Mouse (Mus musculus): ENCODE measurements around the gene Btbd19. TPM values are rescaled to one million over a fixed set of nuclear protein-coding genes. Genes with fewer than 3 reads are reported as not detected.
A peak's percentile ranks its signal among the peaks of the same experiment; 100 is the strongest.

Btbd19 gene
- polyA plus RNA-seq, 1 experiment from 2014 or later = 4.3 TPM

DNA sequence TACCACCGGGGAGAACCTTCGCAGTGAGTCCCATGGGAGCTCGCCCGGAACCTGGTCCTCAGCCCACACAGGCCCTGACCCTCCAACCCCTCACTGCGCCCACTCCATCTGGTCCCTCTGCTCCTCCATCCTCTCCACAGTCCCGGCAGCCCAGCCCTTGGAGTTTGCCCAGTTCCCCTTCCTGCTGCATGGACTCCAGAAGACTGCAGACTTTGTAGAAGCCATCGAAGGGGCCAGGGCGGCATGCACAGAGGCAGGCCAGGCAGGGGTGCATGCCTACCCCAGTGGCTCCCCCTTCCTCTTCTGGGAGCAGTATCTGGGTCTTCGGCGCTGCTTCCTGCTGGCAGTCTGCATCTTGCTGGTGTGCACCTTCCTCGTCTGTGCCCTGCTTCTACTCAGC, 14.5 kb downstream of the Btbd19 start:
- ATAC-seq (no peak), DNase-seq (ENCODE audit: low spot score) (no peak)
- TF ChIP-seq EP300 (IDR thresholded peaks at IDR 0.05) = no peak
- TF ChIP-seq CTCF (IDR thresholded peaks at IDR 0.05) = no peak
- Histone ChIP-seq H3K4me3 (ENCODE audit: low read depth, low read length) (no peak overlapping the region), H3K4me1 (ENCODE audit: insufficient read depth, low read depth, low read length) (no peaks in the 10 kb centered on the region), H3K27ac (ENCODE audit: low read length) (no peak overlapping the region), H3K36me3 (ENCODE audit: insufficient read depth, low read length) (no peaks in the 10 kb centered on the region), H3K9me3 (ENCODE audit: low read length) (no peaks in the 10 kb centered on the region), H3K4me2 (replicated peaks; ENCODE audit: low read depth, low read length) (no peak overlapping the region), H3K9ac (replicated peaks; ENCODE audit: low read depth) (no peak overlapping the region), H3K27me3 (replicated peaks; ENCODE audit: insufficient read depth, low read length) (no peaks in the 10 kb centered on the region)
- 90% methylated on average over 11 of the region's 11 CpGs for WGBS

DNA sequence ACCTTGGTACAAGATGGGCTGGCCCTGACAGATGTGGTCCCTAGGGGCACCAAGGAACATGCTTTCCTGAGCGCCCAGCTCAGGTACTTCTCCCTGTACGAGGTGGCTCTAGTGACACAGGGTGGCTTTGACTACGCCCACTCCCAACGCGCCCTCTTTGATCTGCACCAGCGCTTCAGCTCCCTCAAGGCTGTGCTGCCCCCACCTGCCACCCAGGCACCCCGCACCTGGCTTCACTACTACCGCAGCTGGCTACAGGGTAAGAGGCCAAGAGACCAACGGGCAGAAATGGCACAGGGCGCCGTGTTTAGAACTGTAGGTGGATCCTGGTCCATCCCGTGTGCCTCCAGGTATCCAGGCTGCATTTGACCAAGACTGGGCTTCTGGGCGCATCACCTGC, 15.3 kb downstream of the Btbd19 start:
- ATAC-seq = no peak
- no peak for TF ChIP-seq CTCF (IDR thresholded peaks at IDR 0.05)
- TF ChIP-seq EP300 (IDR thresholded peaks at IDR 0.05) = no peak
- no peak overlapping the region for H3K9ac ChIP-seq (replicated peaks; ENCODE audit: low read depth)
- no peaks in the 10 kb centered on the region for H3K27me3 ChIP-seq (replicated peaks; ENCODE audit: insufficient read depth, low read length)
- no peak overlapping the region for H3K27ac ChIP-seq (ENCODE audit: low read length)
- DNase-seq (ENCODE audit: low spot score) = no peak
- 92% methylated on average over 13 of the region's 13 CpGs for WGBS
- no peaks in the 10 kb centered on the region for H3K9me3 ChIP-seq (ENCODE audit: low read length)
- no peak overlapping the region for H3K4me2 ChIP-seq (replicated peaks; ENCODE audit: low read depth, low read length)
- H3K4me3 ChIP-seq (ENCODE audit: low read depth, low read length) = no peak overlapping the region
- H3K4me1 ChIP-seq (ENCODE audit: insufficient read depth, low read depth, low read length) = no peaks in the 10 kb centered on the region
- no peaks in the 10 kb centered on the region for H3K36me3 ChIP-seq (ENCODE audit: insufficient read depth, low read length)

DNA sequence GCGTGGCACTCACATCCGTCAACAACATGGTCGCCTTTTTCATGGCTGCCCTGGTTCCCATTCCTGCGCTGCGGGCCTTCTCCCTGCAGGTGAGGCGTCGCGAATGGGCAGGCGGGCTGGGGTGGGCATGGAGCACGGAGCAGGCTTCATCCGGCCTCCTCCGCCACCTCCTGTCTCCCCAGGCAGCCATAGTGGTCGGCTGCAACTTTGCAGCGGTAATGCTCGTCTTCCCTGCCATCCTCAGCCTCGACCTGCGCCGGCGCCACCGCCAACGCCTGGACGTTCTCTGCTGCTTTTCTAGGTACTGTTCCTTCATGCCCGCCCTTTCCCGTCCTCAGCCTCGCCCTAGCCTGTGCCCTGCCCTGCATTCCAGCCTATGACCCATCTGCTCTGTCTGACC, 16.2 kb downstream of the Btbd19 start:
- no peak overlapping the region for H3K9ac ChIP-seq (replicated peaks; ENCODE audit: low read depth)
- no peaks in the 10 kb centered on the region for H3K27me3 ChIP-seq (replicated peaks; ENCODE audit: insufficient read depth, low read length)
- 90% methylated on average over 25 of the region's 25 CpGs for WGBS
- H3K4me3 ChIP-seq (ENCODE audit: low read depth, low read length) = no peak overlapping the region
- no peak overlapping the region for H3K4me2 ChIP-seq (replicated peaks; ENCODE audit: low read depth, low read length)
- DNase-seq (ENCODE audit: low spot score) = no peak
- no peaks in the 10 kb centered on the region for H3K4me1 ChIP-seq (ENCODE audit: insufficient read depth, low read depth, low read length)
- H3K27ac ChIP-seq (ENCODE audit: low read length) = no peak overlapping the region
- no peak for ATAC-seq
- no peaks in the 10 kb centered on the region for H3K9me3 ChIP-seq (ENCODE audit: low read length)
- H3K36me3 ChIP-seq (ENCODE audit: insufficient read depth, low read length) = no peaks in the 10 kb centered on the region
- TF ChIP-seq CTCF (IDR thresholded peaks at IDR 0.05) (no peak), EP300 (IDR thresholded peaks at IDR 0.05) (no peak)

DNA sequence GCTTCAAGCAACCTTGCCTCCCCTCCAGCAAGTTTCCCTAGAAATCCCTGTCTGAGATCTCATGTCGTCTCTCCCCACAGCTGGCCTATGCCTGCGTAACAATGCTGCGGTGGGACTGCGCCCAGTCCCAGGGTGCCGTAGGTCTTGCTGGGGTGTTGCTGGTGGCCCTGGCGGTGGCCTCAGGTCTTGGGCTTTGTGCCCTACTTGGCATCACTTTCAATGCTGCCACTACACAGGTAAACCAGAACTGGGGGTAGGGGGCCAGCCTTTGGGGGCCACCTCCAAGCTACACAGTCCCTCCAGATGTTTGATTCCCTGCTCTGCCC, 17.0 kb downstream of the Btbd19 start:
- Histone ChIP-seq H3K9me3 (ENCODE audit: low read length) (no peaks in the 10 kb centered on the region), H3K4me1 (ENCODE audit: insufficient read depth, low read depth, low read length) (no peaks in the 10 kb centered on the region), H3K36me3 (ENCODE audit: insufficient read depth, low read length) (no peaks in the 10 kb centered on the region), H3K27ac (ENCODE audit: low read length) (no peak overlapping the region), H3K9ac (replicated peaks; ENCODE audit: low read depth) (no peak overlapping the region), H3K4me3 (ENCODE audit: low read depth, low read length) (no peak overlapping the region), H3K27me3 (replicated peaks; ENCODE audit: insufficient read depth, low read length) (no peaks in the 10 kb centered on the region), H3K4me2 (replicated peaks; ENCODE audit: low read depth, low read length) (no peak overlapping the region)
- TF ChIP-seq CTCF (IDR thresholded peaks at IDR 0.05) (no peak), EP300 (IDR thresholded peaks at IDR 0.05) (no peak)
- DNase-seq (ENCODE audit: low spot score) = no peak
- 97% methylated on average over 6 of the region's 6 CpGs for WGBS
- ATAC-seq = no peak

DNA sequence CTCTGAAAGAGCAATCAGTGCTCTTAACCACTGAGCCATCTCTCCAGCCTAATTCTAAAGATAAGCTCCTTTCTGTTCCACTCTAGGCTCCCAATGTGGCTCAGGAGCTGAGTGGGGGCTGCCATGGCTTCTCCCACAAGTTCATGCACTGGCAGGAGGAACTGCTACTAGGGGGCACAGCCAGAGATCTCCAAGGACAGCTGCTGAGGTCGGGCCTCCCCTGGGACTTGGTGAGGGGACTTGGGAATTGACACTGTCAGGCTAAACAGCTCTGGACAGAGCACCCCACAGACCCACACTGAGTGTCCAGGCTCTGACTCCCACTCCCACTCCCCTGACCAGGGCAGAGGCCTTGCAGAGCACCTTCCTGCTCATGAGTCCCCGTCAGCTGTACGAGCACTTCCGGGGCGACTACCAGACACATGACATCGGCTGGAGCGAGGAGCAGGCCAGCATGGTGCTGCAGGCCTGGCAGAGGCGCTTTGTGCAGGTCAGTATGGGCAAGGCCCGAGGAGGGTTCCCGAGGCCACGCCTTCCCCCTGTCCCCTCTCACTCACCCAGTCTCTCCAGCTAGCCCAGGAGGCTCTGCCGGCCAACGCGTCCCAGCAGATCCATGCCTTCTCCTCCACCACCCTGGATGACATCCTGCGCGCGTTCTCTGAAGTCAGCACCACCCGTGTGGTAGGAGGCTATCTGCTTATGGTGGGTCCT, 17.6 kb downstream of the Btbd19 start:
- no peak overlapping the region for H3K4me3 ChIP-seq (ENCODE audit: low read depth, low read length)
- DNase-seq (ENCODE audit: low spot score) (no peak), ATAC-seq (no peak)
- H3K4me1 ChIP-seq (ENCODE audit: insufficient read depth, low read depth, low read length) = no peaks in the 10 kb centered on the region
- TF ChIP-seq CTCF (IDR thresholded peaks at IDR 0.05) = no peak
- no peak for TF ChIP-seq EP300 (IDR thresholded peaks at IDR 0.05)
- no peak overlapping the region for H3K4me2 ChIP-seq (replicated peaks; ENCODE audit: low read depth, low read length)
- H3K36me3 ChIP-seq (ENCODE audit: insufficient read depth, low read length) = no peaks in the 10 kb centered on the region
- H3K27me3 ChIP-seq (replicated peaks; ENCODE audit: insufficient read depth, low read length) = no peaks in the 10 kb centered on the region
- H3K9ac ChIP-seq (replicated peaks; ENCODE audit: low read depth) = no peak overlapping the region
- no peak overlapping the region for H3K27ac ChIP-seq (ENCODE audit: low read length)
- 89% methylated on average over 18 of the region's 18 CpGs for WGBS
- H3K9me3 ChIP-seq (ENCODE audit: low read length) = no peaks in the 10 kb centered on the region

DNA sequence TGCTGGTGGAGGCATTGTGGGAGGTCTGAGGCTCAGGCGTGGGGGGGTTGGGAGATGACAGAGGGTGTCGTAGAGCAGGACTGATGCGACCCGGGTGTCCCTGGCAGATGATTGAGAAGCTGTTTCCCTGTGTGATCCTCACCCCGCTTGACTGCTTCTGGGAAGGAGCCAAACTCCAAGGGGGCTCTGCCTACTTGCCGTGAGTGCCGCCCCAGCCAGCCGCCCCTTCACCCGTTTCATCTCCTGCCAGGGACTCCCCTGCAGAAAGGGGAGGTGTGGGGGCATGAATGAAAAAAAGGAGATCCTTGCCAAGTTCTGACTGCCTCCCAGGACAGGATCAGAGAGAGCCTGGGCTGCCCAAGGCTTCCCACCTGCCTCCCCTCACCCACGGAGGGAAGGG, 20.4 kb downstream of the Btbd19 start:
- TF ChIP-seq CTCF (IDR thresholded peaks at IDR 0.05) (no peak), EP300 (IDR thresholded peaks at IDR 0.05) (no peak)
- Histone ChIP-seq H3K9me3 (ENCODE audit: low read length) (no peaks in the 10 kb centered on the region), H3K4me2 (replicated peaks; ENCODE audit: low read depth, low read length) (no peak overlapping the region), H3K27me3 (replicated peaks; ENCODE audit: insufficient read depth, low read length) (no peaks in the 10 kb centered on the region), H3K36me3 (ENCODE audit: insufficient read depth, low read length) (no peaks in the 10 kb centered on the region), H3K4me3 (ENCODE audit: low read depth, low read length) (no peak overlapping the region), H3K9ac (replicated peaks; ENCODE audit: low read depth) (no peak overlapping the region), H3K27ac (ENCODE audit: low read length) (no peak overlapping the region), H3K4me1 (ENCODE audit: insufficient read depth, low read depth, low read length) (no peaks in the 10 kb centered on the region)
- ATAC-seq (no peak), DNase-seq (ENCODE audit: low spot score) (no peak)
- 42% methylated on average over 10 of the region's 10 CpGs for WGBS

DNA sequence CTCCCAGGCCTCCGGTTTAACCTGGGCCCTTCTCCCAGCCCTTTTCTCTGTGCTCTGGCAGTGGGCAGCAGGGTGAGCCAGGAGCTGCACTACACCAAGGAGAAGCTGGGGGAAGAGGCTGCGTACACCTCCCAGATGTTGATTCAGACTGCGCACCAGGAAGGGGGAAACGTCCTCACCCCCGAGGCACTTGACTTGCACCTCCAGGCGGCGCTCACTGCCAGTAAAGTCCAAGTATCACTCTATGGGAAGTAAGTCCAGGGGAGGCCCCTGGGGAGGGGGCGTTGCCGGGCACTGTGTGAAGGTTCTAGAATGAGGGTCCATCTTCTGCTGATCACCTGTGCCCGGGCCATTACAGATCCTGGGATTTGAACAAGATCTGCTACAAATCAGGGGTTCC, 20.9 kb downstream of the Btbd19 start:
- Histone ChIP-seq H3K4me2 (replicated peaks; ENCODE audit: low read depth, low read length) (no peak overlapping the region), H3K27ac (ENCODE audit: low read length) (no peak overlapping the region), H3K9me3 (ENCODE audit: low read length) (no peaks in the 10 kb centered on the region), H3K4me1 (ENCODE audit: insufficient read depth, low read depth, low read length) (no peaks in the 10 kb centered on the region), H3K27me3 (replicated peaks; ENCODE audit: insufficient read depth, low read length) (no peaks in the 10 kb centered on the region), H3K4me3 (ENCODE audit: low read depth, low read length) (no peak overlapping the region), H3K36me3 (ENCODE audit: insufficient read depth, low read length) (no peaks in the 10 kb centered on the region), H3K9ac (replicated peaks; ENCODE audit: low read depth) (no peak overlapping the region)
- WGBS = 68% methylated on average over 10 of the region's 10 CpGs
- TF ChIP-seq CTCF (IDR thresholded peaks at IDR 0.05) (peak; percentile 30; the same call in 1 of the 2 replicates), EP300 (IDR thresholded peaks at IDR 0.05) (no peak)
- DNase-seq (ENCODE audit: low spot score) (no peak), ATAC-seq (no peak)

Data from lung, postnatal 0 days (tissue).